Mouse (Mus musculus) megakaryocyte, embryonic 14.5 days (primary cell): ENCODE results near the gene 0610030E20Rik.

Experiments
- FLI1 ChIP-seq: IDR thresholded peaks from 2 replicates; pipeline ENCODE4 v1.6.1; 2012; ENCODE audit warnings: low read length, inconsistent platforms, mixed read lengths
- GATA1 ChIP-seq: IDR thresholded peaks from 3 replicates; pipeline ENCODE4 v1.6.1; 2012; ENCODE audit warnings: mixed read lengths, low read length, inconsistent platforms, borderline replicate concordance

GRCm38 (mm10) chr6:72359891-72360598, 12.9 kb downstream of the 0610030E20Rik start:
- TF ChIP-seq GATA1 = no peak
- TF ChIP-seq FLI1 = no peak
